Mouse (Mus musculus) ES-E14 (cell line): Measurements from ENCODE around the gene Fabp2. TPM values are rescaled to one million over a fixed set of nuclear protein-coding genes. Genes with fewer than 3 reads are reported as not detected.

ENCODE experiments used
- DNase-seq: peaks from one replicate; pipeline ENCODE4 v3.0.0-alpha.2; 2013; ENCODE audit warnings: low read depth, low spot score
- H3K27ac ChIP-seq: 2 replicates; pipeline ENCODE4 v1.5.1; 2012; ENCODE audit warnings: low read depth, mild to moderate bottlenecking, low read length, moderate library complexity, mixed read lengths; ENCODE audit not compliant: poor library complexity, insufficient read depth, severe bottlenecking
- H3K36me3 ChIP-seq: 2 replicates; pipeline ENCODE4 v1.6.1; 2012; ENCODE audit warnings: mild to moderate bottlenecking, low read length, moderate library complexity, mixed read lengths; ENCODE audit not compliant: control insufficient read depth, poor library complexity, insufficient read depth, severe bottlenecking
- H3K4me1 ChIP-seq, 2 experiments: fragments of 150-350 bp in 1 of 2; sonication (generic) in 1 of 2; 2 replicates each; pipeline ENCODE4 v1.6.1; 2012; ENCODE audit warnings: low read length in 2 of 2, mild to moderate bottlenecking in 1 of 2, mixed read lengths in 1 of 2; ENCODE audit not compliant: control insufficient read depth in 2 of 2, insufficient read depth in 2 of 2, poor library complexity in 1 of 2
- H3K4me3 ChIP-seq, 2 experiments: fragments of 150-350 bp in 1 of 2; sonication (generic) in 1 of 2; 2 replicates each; pipeline ENCODE4 v1.5.1; 2012; ENCODE audit warnings: low read length in 2 of 2, low read depth in 1 of 2, mild to moderate bottlenecking in 1 of 2, mixed read lengths in 1 of 2; ENCODE audit not compliant: insufficient read depth in 1 of 2, poor library complexity in 1 of 2, severe bottlenecking in 1 of 2
- H3K9ac ChIP-seq: 2 replicates; pipeline ENCODE4 v1.6.1; 2012; ENCODE audit warnings: low read depth, mild to moderate bottlenecking, low read length, mixed read lengths; ENCODE audit not compliant: poor library complexity, insufficient read depth, severe bottlenecking
- H3K9me3 ChIP-seq: fragments of 150-350 bp; sonication (generic); 2 replicates; pipeline ENCODE4 v1.6.1; 2012; ENCODE audit warnings: low read depth, mild to moderate bottlenecking, low read length; ENCODE audit not compliant: control insufficient read depth, insufficient read depth
- CHD2 ChIP-seq: IDR thresholded peaks from 2 replicates; pipeline ENCODE4 v1.6.1; 2014; ENCODE audit warnings: mild to moderate bottlenecking, low read depth, low read length, inconsistent platforms
- HCFC1 ChIP-seq: IDR thresholded peaks from 2 replicates; pipeline ENCODE4 v1.6.1; 2012; ENCODE audit warnings: low read length, inconsistent platforms, borderline replicate concordance; ENCODE audit not compliant: insufficient read depth
- MAFK ChIP-seq: IDR thresholded peaks from 2 replicates; pipeline ENCODE4 v1.6.1; 2014; ENCODE audit warnings: mild to moderate bottlenecking, low read depth, low read length, inconsistent platforms; ENCODE audit not compliant: insufficient read depth
- ZC3H11A ChIP-seq: IDR thresholded peaks from 2 replicates; pipeline ENCODE4 v1.6.1; 2012; ENCODE audit warnings: low read depth, mild to moderate bottlenecking, inconsistent platforms, low read length, borderline replicate concordance
- ZNF384 ChIP-seq: IDR thresholded peaks from 2 replicates; pipeline ENCODE4 v1.6.1; 2012; ENCODE audit warnings: low read depth, low read length, inconsistent platforms
- in situ Hi-C, 2 experiments: fragments of 600-800 bp; cut with MboI; formaldehyde crosslinking; loops; one replicate each; pipeline ENCODE4 v1.15.1; 2025; ENCODE audit warnings: low sequenced_read_pairs in 2 of 2, inconsistent platforms in 1 of 2; ENCODE audit not compliant: unreplicated experiment in 2 of 2
- total RNA-seq: library from RNA; depleted of rRNA; stranded (reverse); fragments of 300-350 nt; gene quantifications from 2 replicates; pipeline ENCODE4 v1.2.3, GENCODE M21; 2012

The Fabp2 gene
- total RNA-seq, 1 experiment: not detected

GRCm38 (mm10) chr3:122916191-122916680, 21.4 kb downstream of the Fabp2 start:
- Histone ChIP-seq H3K4me1 (peaks cover 0 to 9% of the 10 kb centered on the region in 2 experiments; a peak in 1 of 4 replicates), H3K36me3 (no peaks in the 10 kb centered on the region), H3K9me3 (no peaks in the 10 kb centered on the region), H3K9ac (no peak overlapping the region), H3K4me3 (no peak overlapping the region), H3K27ac (no peak overlapping the region)
- in situ Hi-C loops: no loop called here
- no peak for TF ChIP-seq HCFC1
- TF ChIP-seq CHD2: no peak
- no peak for TF ChIP-seq ZNF384
- TF ChIP-seq MAFK: no peak
- no peak for DNase-seq

DNA sequence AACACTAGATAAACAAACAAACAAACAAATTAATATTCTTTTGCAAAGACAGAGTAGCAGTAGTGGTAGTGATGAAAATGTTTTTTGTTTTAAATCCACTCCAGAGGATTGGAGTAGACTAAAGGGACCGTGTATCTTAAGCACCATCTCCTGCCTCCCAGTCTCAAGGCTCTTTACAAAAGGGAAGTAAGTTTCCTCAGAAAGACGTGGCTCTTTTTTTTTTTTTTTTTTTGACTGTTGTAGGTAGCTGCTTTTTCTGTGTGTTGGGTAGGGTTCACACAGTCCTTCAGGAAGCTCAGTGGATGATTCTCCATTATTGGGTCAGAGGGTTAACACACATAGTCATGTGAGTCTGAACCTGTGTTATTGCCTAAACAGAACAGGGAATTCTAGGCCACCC, 23.8 kb downstream of the Fabp2 start:
- no peak overlapping the region for H3K9ac ChIP-seq
- in situ Hi-C loops: no loop called here
- H3K9me3 ChIP-seq: no peaks in the 10 kb centered on the region
- no peak overlapping the region for H3K4me3 ChIP-seq
- TF ChIP-seq CHD2 (no peak), ZNF384 (no peak), HCFC1 (no peak), MAFK (no peak), ZC3H11A (no peak)
- H3K36me3 ChIP-seq: no peaks in the 10 kb centered on the region
- no peak overlapping the region for H3K27ac ChIP-seq
- H3K4me1 ChIP-seq: peaks cover 0 to 14% of the 10 kb centered on the region in 2 experiments; a peak in 2 of 4 replicates
- DNase-seq: no peak

DNA sequence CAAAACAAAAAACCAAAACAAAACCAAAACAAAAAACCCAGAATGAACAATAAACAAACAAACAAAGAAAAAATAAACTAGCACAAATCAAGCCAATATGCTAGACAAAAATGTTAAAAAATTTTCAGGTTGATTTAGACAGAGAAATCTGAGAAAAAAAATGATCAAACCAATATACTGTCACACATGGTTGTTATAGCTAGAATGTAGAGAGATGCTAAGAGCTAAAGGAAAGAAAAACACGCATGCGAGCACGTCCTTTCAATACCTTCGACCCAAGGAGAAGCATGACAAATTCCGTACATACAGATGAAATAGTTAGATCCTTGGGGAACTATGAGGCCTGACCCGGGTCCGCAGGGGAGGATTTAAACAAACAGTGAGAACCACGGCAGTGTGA, 24.4 kb downstream of the Fabp2 start, which contains the start of gene Gm10959:
Gene Gm10959 (minus strand): TSS at position 101 of the 400 bp plus-strand sequence.
- Histone ChIP-seq H3K9ac (no peak within 1 kb of the TSS), H3K36me3 (no peaks in the 10 kb centered on the region), H3K9me3 (no peaks in the 10 kb centered on the region), H3K4me1 (peaks cover 0 to 14% of the 10 kb centered on the region in 2 experiments; a peak in 2 of 4 replicates), H3K27ac (no peak within 1 kb of the TSS), H3K4me3 (no peak within 1 kb of the TSS)
- TF ChIP-seq MAFK (no peak), CHD2 (no peak), HCFC1 (no peak), ZNF384 (no peak), ZC3H11A (no peak)
- DNase-seq: no peak
- in situ Hi-C loops: no loop called here

DNA sequence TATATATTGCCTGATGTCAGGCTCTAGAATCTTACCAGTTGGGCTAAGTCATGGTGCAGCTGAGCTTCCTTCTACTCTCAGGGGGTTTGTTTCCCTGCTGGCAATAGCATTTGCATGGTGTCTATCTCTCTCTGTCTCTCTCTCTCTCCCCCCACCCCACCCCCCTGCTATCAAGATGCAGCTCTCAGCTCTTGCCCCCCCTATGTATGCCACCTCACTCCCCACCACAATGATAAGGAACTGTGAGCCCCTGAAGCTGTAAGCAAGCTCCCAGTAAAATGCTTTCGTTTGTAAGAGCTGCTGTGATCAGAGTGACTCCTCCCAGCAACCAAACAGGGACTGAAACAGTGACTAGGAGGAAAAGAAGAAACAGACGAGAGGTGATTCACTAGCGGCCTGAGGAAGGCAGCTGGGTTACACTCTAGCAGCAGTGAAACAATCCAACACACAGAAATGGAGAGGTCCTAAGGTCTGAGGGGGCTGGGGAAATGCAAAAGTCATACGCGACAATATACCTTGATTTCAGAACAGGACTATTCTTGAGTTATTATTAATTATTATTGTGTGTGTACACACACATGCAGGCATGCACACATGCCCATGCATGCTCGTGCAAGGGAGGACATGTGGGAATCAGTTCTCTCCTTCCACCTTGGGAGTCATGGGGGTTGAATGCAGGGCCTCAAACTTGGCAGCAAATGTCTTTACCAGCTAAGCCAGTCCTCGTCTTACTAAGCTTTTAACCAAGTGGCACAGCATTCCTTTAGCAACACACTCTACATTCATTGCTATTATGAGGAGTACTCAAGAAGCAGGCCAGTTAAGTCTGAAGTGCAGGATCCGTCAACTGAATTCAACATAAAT, 25.9 kb downstream of the Fabp2 start:
- in situ Hi-C loops: no loop called here
- H3K9me3 ChIP-seq: no peaks in the 10 kb centered on the region
- H3K27ac ChIP-seq: no peak overlapping the region
- H3K4me1 ChIP-seq: peaks cover 3 to 14% of the 10 kb centered on the region in 2 experiments; a peak in 2 of 4 replicates
- DNase-seq: no peak
- TF ChIP-seq CHD2 (no peak), HCFC1 (no peak), ZNF384 (no peak), ZC3H11A (no peak), MAFK (no peak)
- no peak overlapping the region for H3K9ac ChIP-seq
- H3K4me3 ChIP-seq: no peak overlapping the region
- no peaks in the 10 kb centered on the region for H3K36me3 ChIP-seq
